Mouse (Mus musculus) hindbrain, embryonic 12.5 days (tissue): ENCODE results near the gene Fam198a. TPM values are rescaled to one million over a fixed set of nuclear protein-coding genes. Genes with fewer than 3 reads are reported as not detected.

Source experiments
- ATAC-seq: fragments of 200-750 bp; cut with Nextera tagmentation; 2 replicates; pipeline ENCODE4 v1.8.0; 2017; ENCODE audit warnings: moderate TSS enrichment; ENCODE audit not compliant: low FRiP score
- H3K27ac ChIP-seq: fragments of 300-500 bp; sonication (generic); 2 replicates; pipeline ENCODE4 v1.5.1; 2016; ENCODE audit warnings: mild to moderate bottlenecking
- H3K27me3 ChIP-seq: fragments of 300-500 bp; sonication (generic); 2 replicates; pipeline ENCODE4 v1.6.1; 2016; ENCODE audit warnings: mild to moderate bottlenecking
- H3K36me3 ChIP-seq: fragments of 300-500 bp; sonication (generic); 2 replicates; pipeline ENCODE4 v1.6.1; 2016; ENCODE audit warnings: mild to moderate bottlenecking
- H3K4me1 ChIP-seq: fragments of 300-500 bp; sonication (generic); 2 replicates; pipeline ENCODE4 v1.6.1; 2016
- H3K4me2 ChIP-seq: fragments of 300-500 bp; sonication (generic); replicated peaks from 2 replicates; pipeline ENCODE4 v1.6.1; 2016; ENCODE audit warnings: mild to moderate bottlenecking
- H3K4me3 ChIP-seq: fragments of 300-500 bp; sonication (generic); 2 replicates; pipeline ENCODE4 v1.5.1; 2016; ENCODE audit warnings: mild to moderate bottlenecking
- H3K9ac ChIP-seq: fragments of 300-500 bp; sonication (generic); 2 replicates; pipeline ENCODE4 v1.6.1; 2016; ENCODE audit warnings: mild to moderate bottlenecking, moderate library complexity
- H3K9me3 ChIP-seq: fragments of 300-500 bp; sonication (generic); replicated peaks from 2 replicates; pipeline ENCODE4 v1.6.1; 2016; ENCODE audit warnings: mild to moderate bottlenecking
- WGBS: fragments of 180-500 bp; shearing (Covaris S2); methylation state at CpG from one replicate; pipeline ENCODE4 v1.1.7; 2016; 5-methylcytosine and 5-hydroxymethylcytosine counted together
- polyA plus RNA-seq: library from polyadenylated mRNA; unstranded; fragments of >200 nt; fragmentation: Nextera tagmentation; extraction: Ambion mirVana; gene quantifications from 2 replicates; pipeline ENCODE4 v1.2.1, GENCODE M21; 2016

The Fam198a gene
- polyA plus RNA-seq, 1 experiment from 2014 or later: 1.8 TPM

GRCm38 (mm10) chr9:121934856-121935255 is 15.9 kb upstream of the Fam198a start:
- Histone ChIP-seq H3K36me3 (no peaks in the 10 kb centered on the region), H3K4me1 (no peaks in the 10 kb centered on the region), H3K9ac (no peak overlapping the region), H3K27me3 (0 out of 2 replicates have a peak, but pooled peaks cover 3% of the 10 kb centered on the region), H3K4me3 (no peak overlapping the region), H3K27ac (no peak overlapping the region), H3K4me2 (no peak overlapping the region), H3K9me3 (no peaks in the 10 kb centered on the region)
- 83% methylated on average over 4 of the region's 4 CpGs for WGBS
- ATAC-seq: no peak

- no peaks in the 10 kb centered on the region for H3K9me3 ChIP-seq
- ATAC-seq: 0 out of 2 replicates have a peak, but pooled peaks have one; percentile 22
- 0 out of 2 replicates have a peak, but pooled peaks cover 3% of the 10 kb centered on the region for H3K27me3 ChIP-seq
- WGBS: 83% methylated on average over 1 of the region's 1 CpGs
- H3K4me2 ChIP-seq: peak overlapping the region; percentile 50; the same call in 1 of the 2 replicates
- H3K9ac ChIP-seq: no peak overlapping the region
- no peak overlapping the region for H3K4me3 ChIP-seq
- 0 out of 2 replicates have a peak overlapping the region, but pooled peaks have one; percentile 64 for H3K27ac ChIP-seq
- H3K36me3 ChIP-seq: no peaks in the 10 kb centered on the region
- H3K4me1 ChIP-seq: no peaks in the 10 kb centered on the region
These were observed 13.8 kb upstream of the Fam198a start for GRCm38 (mm10) chr9:121936952-121937351.

- 0 out of 2 replicates have a peak, but pooled peaks cover 3% of the 10 kb centered on the region for H3K27me3 ChIP-seq
- 62% methylated on average over 6 of the region's 6 CpGs for WGBS
- H3K9me3 ChIP-seq: no peaks in the 10 kb centered on the region
- peak overlapping the region; percentile 50 for H3K4me2 ChIP-seq
- H3K4me3 ChIP-seq: peak overlapping the region; percentile 41
- peak overlapping the region; percentile 64 for H3K27ac ChIP-seq
- no peaks in the 10 kb centered on the region for H3K4me1 ChIP-seq
- ATAC-seq: 0 out of 2 replicates have a peak, but pooled peaks have one; percentile 32
- no peaks in the 10 kb centered on the region for H3K36me3 ChIP-seq
- H3K9ac ChIP-seq: 0 out of 2 replicates have a peak overlapping the region, but pooled peaks have one; percentile 13
These were observed 13.3 kb upstream of the Fam198a start for GRCm38 (mm10) chr9:121937451-121937864.

- Histone ChIP-seq H3K27me3 (0 out of 2 replicates have a peak, but pooled peaks cover 3% of the 10 kb centered on the region), H3K4me1 (no peaks in the 10 kb centered on the region), H3K9ac (peak overlapping the region; percentile 53), H3K4me3 (peak overlapping the region; percentile 41), H3K36me3 (no peaks in the 10 kb centered on the region), H3K27ac (peak overlapping the region; percentile 64; the same call in 1 of the 2 replicates), H3K9me3 (no peaks in the 10 kb centered on the region), H3K4me2 (peak overlapping the region; percentile 50)
- WGBS: 54% methylated on average over 21 of the region's 21 CpGs
- peak; percentile 61; the same call in 1 of the 2 replicates for ATAC-seq
These were observed 12.8 kb upstream of the Fam198a start for GRCm38 (mm10) chr9:121937944-121938355.

GRCm38 (mm10) chr9:121943005-121943404 is 7.8 kb upstream of the Fam198a start:
- no peaks in the 10 kb centered on the region for H3K9me3 ChIP-seq
- H3K36me3 ChIP-seq: no peaks in the 10 kb centered on the region
- no peak for ATAC-seq
- 0 out of 2 replicates have a peak, but pooled peaks cover 2% of the 10 kb centered on the region for H3K27me3 ChIP-seq
- 93% methylated on average over 3 of the region's 3 CpGs for WGBS
- H3K4me3 ChIP-seq: no peak overlapping the region
- H3K4me1 ChIP-seq: no peaks in the 10 kb centered on the region
- no peak overlapping the region for H3K4me2 ChIP-seq
- no peak overlapping the region for H3K27ac ChIP-seq
- no peak overlapping the region for H3K9ac ChIP-seq

GRCm38 (mm10) chr9:121943628-121944027 is 7.2 kb upstream of the Fam198a start:
- WGBS: 87% methylated on average over 3 of the region's 3 CpGs
- Histone ChIP-seq H3K4me1 (no peaks in the 10 kb centered on the region), H3K27me3 (0 out of 2 replicates have a peak, but pooled peaks cover 2% of the 10 kb centered on the region), H3K4me3 (no peak overlapping the region), H3K36me3 (no peaks in the 10 kb centered on the region), H3K4me2 (no peak overlapping the region), H3K9ac (no peak overlapping the region), H3K27ac (no peak overlapping the region), H3K9me3 (no peaks in the 10 kb centered on the region)
- ATAC-seq: no peak

- Histone ChIP-seq H3K9me3 (no peaks in the 10 kb centered on the region), H3K4me1 (peaks cover 11% of the 10 kb centered on the region), H3K4me2 (no peak overlapping the region), H3K27ac (0 out of 2 replicates have a peak overlapping the region, but pooled peaks have one; percentile 30), H3K9ac (no peak overlapping the region), H3K27me3 (0 out of 2 replicates have a peak, but pooled peaks cover 2% of the 10 kb centered on the region), H3K36me3 (no peaks in the 10 kb centered on the region), H3K4me3 (no peak overlapping the region)
- ATAC-seq: no peak
- WGBS: 10% methylated on average over 4 of the region's 4 CpGs
These were observed 3.0 kb upstream of the Fam198a start for GRCm38 (mm10) chr9:121947784-121948183.

GRCm38 (mm10) chr9:121948431-121948830 is 2.4 kb upstream of the Fam198a start:
- no peak for ATAC-seq

GRCm38 (mm10) chr9:121951114-121951423 is 281 bp downstream of the Fam198a start:
- peak overlapping the region; percentile 6; the same call in 1 of the 2 replicates for H3K9ac ChIP-seq
- H3K9me3 ChIP-seq: no peaks in the 10 kb centered on the region
- peaks cover 11% of the 10 kb centered on the region for H3K4me1 ChIP-seq
- H3K4me2 ChIP-seq: peak overlapping the region; percentile 42
- peak overlapping the region; percentile 14; the same call in 1 of the 2 replicates for H3K4me3 ChIP-seq
- H3K36me3 ChIP-seq: no peaks in the 10 kb centered on the region
- H3K27me3 ChIP-seq: 0 out of 2 replicates have a peak, but pooled peaks cover 2% of the 10 kb centered on the region
- ATAC-seq: peak; percentile 70; the same call in 1 of the 2 replicates
- H3K27ac ChIP-seq: peak overlapping the region; percentile 46; the same call in 1 of the 2 replicates
- 37% methylated on average over 4 of the region's 4 CpGs for whole genome bisulfite sequencing

More at GRCm38 (mm10) chr9:121948431-121948830, 2.4 kb upstream of the Fam198a start:
- no peak overlapping the region for H3K4me2 ChIP-seq
- H3K27me3 ChIP-seq: 0 out of 2 replicates have a peak, but pooled peaks cover 2% of the 10 kb centered on the region
- no peak overlapping the region for H3K9ac ChIP-seq
- no peaks in the 10 kb centered on the region for H3K36me3 ChIP-seq
- no peaks in the 10 kb centered on the region for H3K9me3 ChIP-seq
- peaks cover 11% of the 10 kb centered on the region for H3K4me1 ChIP-seq
- H3K27ac ChIP-seq: no peak overlapping the region
- WGBS: 88% methylated on average over 4 of the region's 4 CpGs
- no peak overlapping the region for H3K4me3 ChIP-seq

- H3K9me3 ChIP-seq: no peaks in the 10 kb centered on the region
- H3K9ac ChIP-seq: no peak overlapping the region
- H3K4me3 ChIP-seq: no peak overlapping the region
- peaks cover 11% of the 10 kb centered on the region for H3K4me1 ChIP-seq
- H3K4me2 ChIP-seq: no peak overlapping the region
- H3K27ac ChIP-seq: 0 out of 2 replicates have a peak overlapping the region, but pooled peaks have one; percentile 17
- no peak for ATAC-seq
- 94% methylated on average over 6 of the region's 6 CpGs for WGBS
- H3K27me3 ChIP-seq: 0 out of 2 replicates have a peak, but pooled peaks cover 2% of the 10 kb centered on the region
- H3K36me3 ChIP-seq: no peaks in the 10 kb centered on the region
These were observed 1.8 kb downstream of the Fam198a start for GRCm38 (mm10) chr9:121952596-121952995.

GRCm38 (mm10) chr9:121959966-121960635 is 9.3 kb downstream of the Fam198a start:
- no peak overlapping the region for H3K9ac ChIP-seq
- no peaks in the 10 kb centered on the region for H3K36me3 ChIP-seq

GRCm38 (mm10) chr9:121964941-121965340 is 14.2 kb downstream of the Fam198a start:
- no peak for ATAC-seq

More at GRCm38 (mm10) chr9:121959966-121960635, 9.3 kb downstream of the Fam198a start:
- no peaks in the 10 kb centered on the region for H3K9me3 ChIP-seq
- ATAC-seq: no peak
- 39% methylated on average over 7 of the region's 7 CpGs for WGBS
- H3K27ac ChIP-seq: no peak overlapping the region
- H3K4me1 ChIP-seq: peaks cover 12% of the 10 kb centered on the region
- H3K4me2 ChIP-seq: no peak overlapping the region
- no peaks in the 10 kb centered on the region for H3K27me3 ChIP-seq
- H3K4me3 ChIP-seq: no peak overlapping the region

More at GRCm38 (mm10) chr9:121964941-121965340, 14.2 kb downstream of the Fam198a start:
- Histone ChIP-seq H3K27me3 (no peaks in the 10 kb centered on the region), H3K4me2 (no peak overlapping the region), H3K36me3 (no peaks in the 10 kb centered on the region), H3K9me3 (no peaks in the 10 kb centered on the region), H3K9ac (no peak overlapping the region), H3K4me3 (no peak overlapping the region), H3K27ac (no peak overlapping the region), H3K4me1 (peaks cover 5% of the 10 kb centered on the region)
- WGBS: 93% methylated on average over 7 of the region's 7 CpGs
